Mouse (Mus musculus): ENCODE measurements around the gene Lrrk1. TPM values are rescaled to one million over a fixed set of nuclear protein-coding genes. Genes with fewer than 3 reads are reported as not detected.

Lrrk1 gene
- total RNA-seq, 1 experiment from 2014 or later, result 30.2 TPM

- ATAC-seq (replicated peaks; ENCODE audit: insufficient number of reproducible peaks, low FRiP score, low TSS enrichment, poor library complexity, severe bottlenecking), result no peak
Observed at GRCm38 (mm10) chr7:66243766-66244325, 144.3 kb downstream of the Lrrk1 start.

GRCm38 (mm10) chr7:66241855-66242412 lies 146.2 kb downstream of the Lrrk1 start:
- no peak for ATAC-seq (replicated peaks; ENCODE audit: insufficient number of reproducible peaks, low FRiP score, low TSS enrichment, poor library complexity, severe bottlenecking)

GRCm38 (mm10) chr7:66238157-66238556 lies 150.0 kb downstream of the Lrrk1 start:
- no peak for ATAC-seq (replicated peaks; ENCODE audit: insufficient number of reproducible peaks, low FRiP score, low TSS enrichment, poor library complexity, severe bottlenecking)

- no peak for ATAC-seq (replicated peaks; ENCODE audit: insufficient number of reproducible peaks, low FRiP score, low TSS enrichment, poor library complexity, severe bottlenecking)
Observed at GRCm38 (mm10) chr7:66233947-66234516, 154.1 kb downstream of the Lrrk1 start.

GRCm38 (mm10) chr7:66233141-66233946 lies 154.8 kb downstream of the Lrrk1 start:
- ATAC-seq (replicated peaks; ENCODE audit: insufficient number of reproducible peaks, low FRiP score, low TSS enrichment, poor library complexity, severe bottlenecking), result peak; percentile 81

- ATAC-seq (replicated peaks; ENCODE audit: insufficient number of reproducible peaks, low FRiP score, low TSS enrichment, poor library complexity, severe bottlenecking), result no peak
Observed at GRCm38 (mm10) chr7:66231861-66232260, 156.3 kb downstream of the Lrrk1 start.

- no peak for ATAC-seq (replicated peaks; ENCODE audit: insufficient number of reproducible peaks, low FRiP score, low TSS enrichment, poor library complexity, severe bottlenecking)
Observed at GRCm38 (mm10) chr7:66230638-66231550, 157.3 kb downstream of the Lrrk1 start.

- 0 out of 2 replicates have a peak, but pooled peaks have one; percentile 10 for ATAC-seq (replicated peaks; ENCODE audit: insufficient number of reproducible peaks, low FRiP score, low TSS enrichment, poor library complexity, severe bottlenecking)
Observed at GRCm38 (mm10) chr7:66230246-66230637, 157.9 kb downstream of the Lrrk1 start.

GRCm38 (mm10) chr7:66229433-66229832 lies 158.7 kb downstream of the Lrrk1 start:
- ATAC-seq (replicated peaks; ENCODE audit: insufficient number of reproducible peaks, low FRiP score, low TSS enrichment, poor library complexity, severe bottlenecking), result no peak

GRCm38 (mm10) chr7:66228610-66228920 lies 159.6 kb downstream of the Lrrk1 start:
- ATAC-seq (replicated peaks; ENCODE audit: insufficient number of reproducible peaks, low FRiP score, low TSS enrichment, poor library complexity, severe bottlenecking), result no peak

- no peak for ATAC-seq (replicated peaks; ENCODE audit: insufficient number of reproducible peaks, low FRiP score, low TSS enrichment, poor library complexity, severe bottlenecking)
Observed at GRCm38 (mm10) chr7:66227814-66228609, 160.1 kb downstream of the Lrrk1 start.

- ATAC-seq (replicated peaks; ENCODE audit: insufficient number of reproducible peaks, low FRiP score, low TSS enrichment, poor library complexity, severe bottlenecking), result peak; percentile 81
Observed at GRCm38 (mm10) chr7:66225881-66226280, 162.3 kb downstream of the Lrrk1 start.

- no peak for ATAC-seq (replicated peaks; ENCODE audit: insufficient number of reproducible peaks, low FRiP score, low TSS enrichment, poor library complexity, severe bottlenecking)
Observed at GRCm38 (mm10) chr7:66224541-66224940, 163.6 kb downstream of the Lrrk1 start.

- ATAC-seq (replicated peaks; ENCODE audit: insufficient number of reproducible peaks, low FRiP score, low TSS enrichment, poor library complexity, severe bottlenecking), result no peak
Observed at GRCm38 (mm10) chr7:66223731-66224130, 164.4 kb downstream of the Lrrk1 start.

GRCm38 (mm10) chr7:66222621-66223091 lies 165.5 kb downstream of the Lrrk1 start:
- ATAC-seq (replicated peaks; ENCODE audit: insufficient number of reproducible peaks, low FRiP score, low TSS enrichment, poor library complexity, severe bottlenecking), result no peak

- no peak for ATAC-seq (replicated peaks; ENCODE audit: insufficient number of reproducible peaks, low FRiP score, low TSS enrichment, poor library complexity, severe bottlenecking)
Observed at GRCm38 (mm10) chr7:66219794-66220227, 168.3 kb downstream of the Lrrk1 start.

- no peak for ATAC-seq (replicated peaks; ENCODE audit: insufficient number of reproducible peaks, low FRiP score, low TSS enrichment, poor library complexity, severe bottlenecking)
Observed at GRCm38 (mm10) chr7:66219028-66219793, 168.9 kb downstream of the Lrrk1 start.

Data from monocyte, adult 5-6 weeks (primary cell).